Mouse (Mus musculus) heart, embryonic 10.5 days (tissue): ENCODE data around the gene Txndc5. TPM values are rescaled to one million over a fixed set of nuclear protein-coding genes. Genes with fewer than 3 reads are reported as not detected.

Experiments used
- DNase-seq: peaks from one replicate; pipeline ENCODE4 v3.0.0-alpha.2; 2017; ENCODE audit warnings: low spot score
- H3K27ac ChIP-seq: fragments of 300-500 bp; sonication (generic); 2 replicates; pipeline ENCODE4 v1.5.1; 2016; ENCODE audit warnings: mild to moderate bottlenecking
- H3K27me3 ChIP-seq: fragments of 300-500 bp; sonication (generic); 2 replicates; pipeline ENCODE4 v1.6.1; 2016; ENCODE audit warnings: mild to moderate bottlenecking; ENCODE audit not compliant: poor library complexity, insufficient read depth, severe bottlenecking
- H3K36me3 ChIP-seq: fragments of 300-500 bp; sonication (generic); 2 replicates; pipeline ENCODE4 v1.6.1; 2016; ENCODE audit warnings: mild to moderate bottlenecking, moderate library complexity
- H3K4me1 ChIP-seq: fragments of 300-500 bp; sonication (generic); 2 replicates; pipeline ENCODE4 v1.6.1; 2016; ENCODE audit warnings: mild to moderate bottlenecking
- H3K4me3 ChIP-seq: fragments of 300-500 bp; sonication (generic); 2 replicates; pipeline ENCODE4 v1.5.1; 2016; ENCODE audit warnings: mild to moderate bottlenecking, moderate library complexity
- H3K9me3 ChIP-seq: fragments of 300-500 bp; sonication (generic); 2 replicates; pipeline ENCODE4 v1.6.1; 2016; ENCODE audit warnings: mild to moderate bottlenecking, moderate library complexity
- WGBS: fragments of 180-500 bp; shearing (Covaris S2); methylation state at CpG from one replicate; pipeline ENCODE4 v1.1.7; 2016; 5-methylcytosine and 5-hydroxymethylcytosine counted together
- polyA plus RNA-seq: library from polyadenylated mRNA; unstranded; fragments of >200 nt; fragmentation: Nextera tagmentation; extraction: Ambion mirVana; gene quantifications from 2 replicates; pipeline ENCODE4 v1.2.1, GENCODE M21; 2016

Gene Txndc5
- 242 and 256 TPM in 2 replicates for polyA plus RNA-seq

- DNase-seq, result no peak
- Histone ChIP-seq H3K4me3 (peak within 1 kb of the TSS; percentile 96), H3K27ac (peak within 1 kb of the TSS; percentile 98), H3K36me3 (peaks cover 2% of the 10 kb centered on the region; the same call in 1 of the 2 replicates), H3K9me3 (no peaks in the 10 kb centered on the region), H3K4me1 (peaks cover 41% of the 10 kb centered on the region), H3K27me3 (no peaks in the 10 kb centered on the region; the same call in 1 of the 2 replicates)
- 50% methylated on average over 9 of the region's 9 CpGs for WGBS
Observed at GRCm38 (mm10) chr13:38528687-38529294, at the start of gene Txndc5. TSS of gene Txndc5 (minus strand) at chr13:38528824.

GRCm38 (mm10) chr13:38574668-38575067, 46.0 kb upstream of the Txndc5 start:
- peaks cover 2% of the 10 kb centered on the region; the same call in 1 of the 2 replicates for H3K4me1 ChIP-seq
- no peak overlapping the region for H3K4me3 ChIP-seq
- no peak for DNase-seq
- no peaks in the 10 kb centered on the region for H3K9me3 ChIP-seq
- H3K27me3 ChIP-seq, result no peaks in the 10 kb centered on the region
- WGBS, result 51% methylated on average over 3 of the region's 3 CpGs
- H3K27ac ChIP-seq, result no peak overlapping the region
- H3K36me3 ChIP-seq, result no peaks in the 10 kb centered on the region

GRCm38 (mm10) chr13:38573281-38573680, 44.7 kb upstream of the Txndc5 start:
- H3K9me3 ChIP-seq, result no peaks in the 10 kb centered on the region
- no peak for DNase-seq
- no peaks in the 10 kb centered on the region for H3K36me3 ChIP-seq
- H3K27me3 ChIP-seq, result no peaks in the 10 kb centered on the region
- no peak overlapping the region for H3K27ac ChIP-seq
- H3K4me1 ChIP-seq, result no peaks in the 10 kb centered on the region; the same call in 1 of the 2 replicates
- H3K4me3 ChIP-seq, result no peak overlapping the region
- 85% methylated on average over 1 of the region's 1 CpGs for WGBS

- Histone ChIP-seq H3K27me3 (no peaks in the 10 kb centered on the region), H3K9me3 (no peaks in the 10 kb centered on the region), H3K4me3 (no peak overlapping the region), H3K36me3 (no peaks in the 10 kb centered on the region), H3K27ac (no peak overlapping the region), H3K4me1 (no peaks in the 10 kb centered on the region)
- DNase-seq, result peak; percentile 10
- WGBS, result 70% methylated on average over 4 of the region's 4 CpGs
Observed at GRCm38 (mm10) chr13:38565245-38565644, 36.6 kb upstream of the Txndc5 start.

GRCm38 (mm10) chr13:38554611-38555010, 26.0 kb upstream of the Txndc5 start:
- Histone ChIP-seq H3K4me3 (no peak overlapping the region), H3K9me3 (no peaks in the 10 kb centered on the region), H3K36me3 (no peaks in the 10 kb centered on the region), H3K27ac (no peak overlapping the region), H3K27me3 (no peaks in the 10 kb centered on the region), H3K4me1 (no peaks in the 10 kb centered on the region)
- 70% methylated on average over 11 of the region's 11 CpGs for WGBS
- peak; percentile 54 for DNase-seq

- WGBS, result 66% methylated on average over 3 of the region's 3 CpGs
- H3K27ac ChIP-seq, result no peak overlapping the region
- DNase-seq, result peak; percentile 30
- H3K36me3 ChIP-seq, result no peaks in the 10 kb centered on the region
- no peaks in the 10 kb centered on the region for H3K4me1 ChIP-seq
- no peaks in the 10 kb centered on the region for H3K27me3 ChIP-seq
- no peaks in the 10 kb centered on the region for H3K9me3 ChIP-seq
- H3K4me3 ChIP-seq, result no peak overlapping the region
Observed at GRCm38 (mm10) chr13:38554210-38554609, 25.6 kb upstream of the Txndc5 start.

GRCm38 (mm10) chr13:38548681-38549080, 20.1 kb upstream of the Txndc5 start:
- Histone ChIP-seq H3K4me3 (no peak overlapping the region), H3K36me3 (no peaks in the 10 kb centered on the region), H3K4me1 (no peaks in the 10 kb centered on the region), H3K27ac (no peak overlapping the region), H3K27me3 (no peaks in the 10 kb centered on the region), H3K9me3 (no peaks in the 10 kb centered on the region)
- WGBS, result 81% methylated on average over 5 of the region's 5 CpGs
- peak; percentile 41 for DNase-seq

- WGBS, result 81% methylated on average over 5 of the region's 5 CpGs
- peak; percentile 58 for DNase-seq
- Histone ChIP-seq H3K4me1 (no peaks in the 10 kb centered on the region), H3K9me3 (no peaks in the 10 kb centered on the region), H3K27me3 (no peaks in the 10 kb centered on the region), H3K36me3 (no peaks in the 10 kb centered on the region), H3K27ac (no peak overlapping the region), H3K4me3 (no peak overlapping the region)
Observed at GRCm38 (mm10) chr13:38547717-38548116, 19.1 kb upstream of the Txndc5 start.

GRCm38 (mm10) chr13:38546754-38547153, 18.1 kb upstream of the Txndc5 start:
- Histone ChIP-seq H3K4me3 (no peak overlapping the region), H3K27me3 (no peaks in the 10 kb centered on the region), H3K4me1 (no peaks in the 10 kb centered on the region), H3K36me3 (no peaks in the 10 kb centered on the region), H3K27ac (no peak overlapping the region), H3K9me3 (no peaks in the 10 kb centered on the region)
- peak; percentile 33 for DNase-seq
- 85% methylated on average over 4 of the region's 4 CpGs for WGBS

GRCm38 (mm10) chr13:38545460-38545859, 16.8 kb upstream of the Txndc5 start:
- no peaks in the 10 kb centered on the region for H3K27me3 ChIP-seq
- no peaks in the 10 kb centered on the region for H3K36me3 ChIP-seq
- H3K4me1 ChIP-seq, result no peaks in the 10 kb centered on the region
- DNase-seq, result peak; percentile 38
- no peak overlapping the region for H3K4me3 ChIP-seq
- 65% methylated on average over 3 of the region's 3 CpGs for WGBS
- H3K27ac ChIP-seq, result no peak overlapping the region
- no peaks in the 10 kb centered on the region for H3K9me3 ChIP-seq

- Histone ChIP-seq H3K4me1 (no peaks in the 10 kb centered on the region), H3K36me3 (no peaks in the 10 kb centered on the region), H3K27me3 (no peaks in the 10 kb centered on the region), H3K4me3 (no peak overlapping the region), H3K27ac (no peak overlapping the region), H3K9me3 (no peaks in the 10 kb centered on the region)
- peak; percentile 63 for DNase-seq
- 83% methylated on average over 8 of the region's 8 CpGs for WGBS
Observed at GRCm38 (mm10) chr13:38544769-38545445, 16.3 kb upstream of the Txndc5 start.

GRCm38 (mm10) chr13:38543455-38544125, 15.0 kb upstream of the Txndc5 start:
- Histone ChIP-seq H3K4me3 (no peak overlapping the region), H3K27ac (no peak overlapping the region), H3K27me3 (no peaks in the 10 kb centered on the region), H3K4me1 (no peaks in the 10 kb centered on the region), H3K9me3 (no peaks in the 10 kb centered on the region), H3K36me3 (no peaks in the 10 kb centered on the region)
- peak; percentile 52 for DNase-seq
- WGBS, result 77% methylated on average over 8 of the region's 8 CpGs
